Mouse (Mus musculus) neural tube, embryonic 13.5 days (tissue): ENCODE measurements at regions not wholly inside any gene's neighbourhood (a gene's known extent, or its start where the extent isn't known, plus 50 kb on each side); places are given as distances from the start of the nearest gene placed in this dataset.

Source experiments
- ATAC-seq: fragments of 200-750 bp; cut with Nextera tagmentation; 2 replicates; pipeline ENCODE4 v1.8.0; 2017; ENCODE audit warnings: low read depth, mild to moderate bottlenecking, moderate TSS enrichment, moderate library complexity
- H3K27ac ChIP-seq: fragments of 300-500 bp; sonication (generic); replicated peaks from 2 replicates; pipeline ENCODE4 v1.5.1; 2015; ENCODE audit warnings: moderate library complexity, mild to moderate bottlenecking, inconsistent platforms
- H3K27me3 ChIP-seq: fragments of 300-500 bp; sonication (generic); 2 replicates; pipeline ENCODE4 v1.6.1; 2015; ENCODE audit warnings: mild to moderate bottlenecking, inconsistent platforms
- H3K36me3 ChIP-seq: fragments of 300-500 bp; sonication (generic); 2 replicates; pipeline ENCODE4 v1.6.1; 2015; ENCODE audit warnings: mild to moderate bottlenecking, inconsistent platforms
- H3K4me1 ChIP-seq: fragments of 300-500 bp; sonication (generic); replicated peaks from 2 replicates; pipeline ENCODE4 v1.6.1; 2015; ENCODE audit warnings: inconsistent platforms
- H3K4me2 ChIP-seq: fragments of 300-500 bp; sonication (generic); 2 replicates; pipeline ENCODE4 v1.6.1; 2015; ENCODE audit warnings: inconsistent platforms, mild to moderate bottlenecking, moderate library complexity
- H3K4me3 ChIP-seq: fragments of 300-500 bp; sonication (generic); 2 replicates; pipeline ENCODE4 v1.5.1; 2015; ENCODE audit warnings: mild to moderate bottlenecking, inconsistent platforms
- H3K9ac ChIP-seq: fragments of 300-500 bp; sonication (generic); 2 replicates; pipeline ENCODE4 v1.6.1; 2015; ENCODE audit warnings: moderate library complexity, mild to moderate bottlenecking, inconsistent platforms
- H3K9me3 ChIP-seq: fragments of 300-500 bp; sonication (generic); 2 replicates; pipeline ENCODE4 v1.6.1; 2016; ENCODE audit warnings: inconsistent platforms
- WGBS: fragments of 180-500 bp; shearing (Covaris S2); methylation state at CpG from one replicate; pipeline ENCODE4 v1.1.7; 2015; 5-methylcytosine and 5-hydroxymethylcytosine counted together

DNA sequence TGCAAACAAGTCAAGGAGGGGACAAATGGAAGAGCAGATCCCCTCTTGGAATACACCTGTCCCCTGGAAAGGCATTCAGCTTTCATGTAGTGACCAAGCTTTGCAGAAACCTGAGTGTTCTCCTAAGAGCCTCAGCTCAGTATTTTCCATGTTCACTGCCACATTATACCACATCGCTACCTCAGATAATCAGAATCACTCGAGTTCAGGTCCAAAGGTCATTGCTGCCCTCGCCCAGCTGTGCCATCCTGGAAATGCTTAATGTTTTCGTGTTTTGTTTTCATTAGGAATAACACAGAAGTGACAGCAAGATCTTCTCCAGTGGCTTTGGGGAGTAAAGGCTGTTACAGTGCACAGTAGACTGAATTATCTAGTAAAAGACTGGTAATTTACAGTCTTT is 83.0 kb upstream of the Fat1 start:
- no peak for ATAC-seq
- WGBS = 82% methylated on average over 4 of the region's 4 CpGs

DNA sequence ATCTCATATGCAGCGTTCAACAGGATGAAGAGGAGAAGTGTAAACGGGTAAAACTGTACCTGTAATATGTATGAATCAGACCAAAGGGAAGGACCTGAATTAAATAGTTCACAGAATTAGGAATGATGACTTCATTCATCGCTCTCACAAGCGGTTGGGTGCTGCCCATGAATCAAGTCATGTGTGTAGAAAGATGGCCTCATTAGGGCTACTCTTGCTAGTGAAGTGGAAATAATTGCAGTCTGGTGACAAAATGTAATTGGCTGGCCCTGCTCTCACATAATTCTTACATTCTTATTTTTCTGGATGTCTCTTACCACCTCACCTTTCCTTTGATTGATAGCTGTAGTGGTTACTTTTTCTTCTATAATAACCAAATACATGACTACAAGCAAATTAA is 80.1 kb upstream of the Fat1 start:
- no peak overlapping the region for H3K27ac ChIP-seq
- no peak for ATAC-seq
- no peaks in the 10 kb centered on the region for H3K4me1 ChIP-seq
- no peaks in the 10 kb centered on the region for H3K27me3 ChIP-seq
- no peak overlapping the region for H3K4me2 ChIP-seq
- H3K4me3 ChIP-seq = no peak overlapping the region
- no peaks in the 10 kb centered on the region for H3K9me3 ChIP-seq
- no peaks in the 10 kb centered on the region for H3K36me3 ChIP-seq
- 76% methylated on average over 4 of the region's 4 CpGs for WGBS
- no peak overlapping the region for H3K9ac ChIP-seq

More for the DNA sequence above, 83.0 kb upstream of the Fat1 start:
- Histone ChIP-seq H3K36me3 (no peaks in the 10 kb centered on the region), H3K9me3 (no peaks in the 10 kb centered on the region), H3K4me1 (no peaks in the 10 kb centered on the region), H3K27ac (no peak overlapping the region), H3K4me2 (no peak overlapping the region), H3K27me3 (no peaks in the 10 kb centered on the region), H3K9ac (no peak overlapping the region), H3K4me3 (no peak overlapping the region)

DNA sequence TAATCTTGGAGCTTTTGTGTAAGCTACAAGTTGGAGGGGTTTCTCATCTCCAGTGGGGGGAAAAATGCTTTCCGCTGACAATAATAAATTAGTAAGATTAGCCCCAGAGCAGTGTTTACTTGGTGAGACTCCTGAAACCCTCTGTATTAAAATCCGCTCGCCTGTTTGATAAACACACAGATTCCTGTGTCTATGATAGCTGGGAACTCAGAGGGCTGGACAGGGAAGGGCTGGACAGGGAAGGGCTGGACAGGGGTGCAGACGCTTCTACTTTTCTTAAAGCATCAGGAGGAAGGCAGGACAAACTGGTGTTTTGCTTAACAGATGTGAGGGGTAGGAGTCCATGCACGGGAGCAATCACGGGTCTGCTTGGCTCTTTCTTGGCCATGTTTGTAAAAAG is 68.0 kb upstream of the Fat1 start:
- no peak for ATAC-seq
- Histone ChIP-seq H3K9ac (no peak overlapping the region), H3K9me3 (no peaks in the 10 kb centered on the region), H3K27ac (no peak overlapping the region), H3K27me3 (no peaks in the 10 kb centered on the region), H3K4me3 (no peak overlapping the region), H3K36me3 (no peaks in the 10 kb centered on the region), H3K4me1 (no peaks in the 10 kb centered on the region), H3K4me2 (no peak overlapping the region)
- 79% methylated on average over 6 of the region's 6 CpGs for WGBS

- Histone ChIP-seq H3K27me3 (no peaks in the 10 kb centered on the region), H3K9me3 (no peaks in the 10 kb centered on the region), H3K4me2 (no peak overlapping the region), H3K27ac (no peak overlapping the region), H3K9ac (no peak overlapping the region), H3K4me1 (no peaks in the 10 kb centered on the region), H3K4me3 (no peak overlapping the region), H3K36me3 (no peaks in the 10 kb centered on the region)
- 86% methylated on average over 5 of the region's 5 CpGs for WGBS
- ATAC-seq = no peak
Observed at GRCm38 (mm10) chr8:44867666-44868065, 67.6 kb upstream of the Fat1 start.

GRCm38 (mm10) chr8:44877066-44877465 is 58.2 kb upstream of the Fat1 start:
- Histone ChIP-seq H3K36me3 (no peaks in the 10 kb centered on the region), H3K4me1 (no peaks in the 10 kb centered on the region), H3K9ac (no peak overlapping the region), H3K4me3 (no peak overlapping the region), H3K27me3 (no peaks in the 10 kb centered on the region), H3K4me2 (no peak overlapping the region), H3K27ac (no peak overlapping the region), H3K9me3 (no peaks in the 10 kb centered on the region)
- ATAC-seq = no peak
- WGBS = 77% methylated on average over 5 of the region's 5 CpGs

DNA sequence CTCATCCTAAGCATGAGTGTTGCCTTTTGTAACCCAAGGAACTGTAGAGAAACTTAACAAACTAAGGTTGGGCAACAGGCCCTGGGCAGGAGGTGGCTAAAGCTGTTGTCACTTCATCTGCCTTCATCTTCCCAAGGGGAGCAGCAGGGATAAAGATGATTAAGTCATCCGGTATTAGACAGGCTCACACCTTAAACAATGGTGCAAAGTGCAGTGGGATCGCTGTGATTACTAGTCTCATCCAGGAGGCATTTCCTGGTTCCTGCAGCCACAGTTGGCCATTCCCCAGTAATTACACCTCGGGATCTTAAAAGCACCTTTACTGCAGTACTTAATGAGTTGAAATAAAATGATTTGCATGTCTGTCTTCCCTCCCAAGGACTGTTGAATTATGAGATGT is 57.0 kb upstream of the Fat1 start:
- Histone ChIP-seq H3K27ac (no peak overlapping the region), H3K9ac (no peak overlapping the region), H3K36me3 (no peaks in the 10 kb centered on the region), H3K4me3 (no peak overlapping the region), H3K27me3 (no peaks in the 10 kb centered on the region), H3K4me2 (no peak overlapping the region), H3K4me1 (no peaks in the 10 kb centered on the region), H3K9me3 (no peaks in the 10 kb centered on the region)
- 42% methylated on average over 3 of the region's 3 CpGs for WGBS
- no peak for ATAC-seq

DNA sequence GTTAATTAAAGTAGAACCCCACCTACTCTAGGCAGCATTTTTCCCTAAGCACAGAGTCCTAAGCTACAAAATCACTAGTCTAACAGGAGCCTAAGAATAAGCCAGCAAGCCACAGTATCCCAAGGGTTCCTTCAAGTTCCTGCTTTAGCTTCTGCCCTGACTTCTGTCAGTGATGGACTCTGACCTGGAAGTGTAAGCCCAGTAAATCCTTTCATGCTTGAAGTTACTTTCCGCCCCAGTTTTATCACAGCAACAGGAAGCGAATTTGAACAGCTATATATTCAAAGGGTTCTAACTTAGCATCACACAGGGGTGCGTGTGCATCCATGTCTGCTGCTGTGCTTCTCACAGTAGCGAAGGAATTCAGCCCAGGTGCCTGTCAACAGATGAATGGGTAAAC is 56.1 kb upstream of the Fat1 start:
- 80% methylated on average over 4 of the region's 4 CpGs for WGBS
- no peak for ATAC-seq
- Histone ChIP-seq H3K9ac (no peak overlapping the region), H3K4me3 (no peak overlapping the region), H3K27ac (no peak overlapping the region), H3K4me2 (no peak overlapping the region), H3K4me1 (no peaks in the 10 kb centered on the region), H3K36me3 (no peaks in the 10 kb centered on the region), H3K27me3 (no peaks in the 10 kb centered on the region), H3K9me3 (no peaks in the 10 kb centered on the region)

GRCm38 (mm10) chr8:44884399-44885006 is 50.7 kb upstream of the Fat1 start:
- Histone ChIP-seq H3K36me3 (no peaks in the 10 kb centered on the region), H3K4me2 (no peak overlapping the region), H3K9ac (no peak overlapping the region), H3K4me1 (no peaks in the 10 kb centered on the region), H3K9me3 (no peaks in the 10 kb centered on the region), H3K4me3 (no peak overlapping the region), H3K27me3 (no peaks in the 10 kb centered on the region), H3K27ac (no peak overlapping the region)
- 76% methylated on average over 8 of the region's 8 CpGs for WGBS
- no peak for ATAC-seq
